Mouse (Mus musculus) bone marrow macrophage, adult 2 months (primary cell): ENCODE measurements at regions not wholly inside any gene's neighbourhood (a gene's known extent, or its start where the extent isn't known, plus 50 kb on each side); places are given as distances from the start of the nearest gene placed in this dataset.

ENCODE experiments used
- CTCF ChIP-seq: IDR thresholded peaks from 2 replicates; pipeline ENCODE4 v1.5.1; 2012; ENCODE audit warnings: low read depth, mild to moderate bottlenecking, low read length, moderate library complexity
- POLR2A ChIP-seq: IDR thresholded peaks from 2 replicates; pipeline ENCODE4 v1.6.1; 2012; ENCODE audit warnings: mild to moderate bottlenecking, low read depth, low read length, borderline replicate concordance

GRCm38 (mm10) chr2:61407881-61408280, 170.5 kb upstream of the Tank start:
- TF ChIP-seq CTCF = no peak
- no peak for TF ChIP-seq POLR2A
